Mouse (Mus musculus): ENCODE results near the gene Vps72. TPM values are rescaled to one million over a fixed set of nuclear protein-coding genes. Genes with fewer than 3 reads are reported as not detected.

Vps72 gene
- total RNA-seq, 2 experiments from 2014 or later, result 36.1 to 37.3 TPM

DNA sequence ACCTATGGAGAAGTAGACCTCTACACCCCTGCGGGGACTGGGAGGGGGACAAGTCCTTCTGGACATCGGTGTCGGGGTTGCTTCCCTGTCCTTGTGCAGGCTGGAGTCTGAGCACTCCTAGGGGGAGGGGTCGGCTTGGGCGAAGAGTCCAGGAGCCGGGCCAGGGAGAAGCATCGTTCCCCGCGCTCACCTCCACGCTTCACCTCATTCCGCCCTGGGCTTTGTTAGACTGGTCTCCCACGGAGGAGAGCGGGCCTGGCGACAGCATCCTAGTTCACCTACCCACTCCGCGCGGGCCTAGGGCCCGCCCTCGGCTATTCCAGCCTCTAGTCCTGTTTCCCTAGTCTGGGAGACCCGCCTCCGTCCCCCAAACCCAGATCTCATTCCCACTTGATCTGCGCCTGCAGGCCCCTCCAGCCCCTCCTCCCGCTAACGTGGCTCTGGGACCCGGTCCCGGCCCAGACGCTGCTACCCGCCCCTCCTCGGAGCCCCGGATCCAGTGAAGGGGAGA lies 50.3 kb downstream of the Vps72 start:
- DNase-seq (ENCODE audit: low spot score in 2 of 2), result no peak
- intact Hi-C loops (cut with DNase I), result loop anchor here (5.0 kb wide), 1 partner anchor 56 kb away; the partner anchor contains the start of gene Gabpb2

DNA sequence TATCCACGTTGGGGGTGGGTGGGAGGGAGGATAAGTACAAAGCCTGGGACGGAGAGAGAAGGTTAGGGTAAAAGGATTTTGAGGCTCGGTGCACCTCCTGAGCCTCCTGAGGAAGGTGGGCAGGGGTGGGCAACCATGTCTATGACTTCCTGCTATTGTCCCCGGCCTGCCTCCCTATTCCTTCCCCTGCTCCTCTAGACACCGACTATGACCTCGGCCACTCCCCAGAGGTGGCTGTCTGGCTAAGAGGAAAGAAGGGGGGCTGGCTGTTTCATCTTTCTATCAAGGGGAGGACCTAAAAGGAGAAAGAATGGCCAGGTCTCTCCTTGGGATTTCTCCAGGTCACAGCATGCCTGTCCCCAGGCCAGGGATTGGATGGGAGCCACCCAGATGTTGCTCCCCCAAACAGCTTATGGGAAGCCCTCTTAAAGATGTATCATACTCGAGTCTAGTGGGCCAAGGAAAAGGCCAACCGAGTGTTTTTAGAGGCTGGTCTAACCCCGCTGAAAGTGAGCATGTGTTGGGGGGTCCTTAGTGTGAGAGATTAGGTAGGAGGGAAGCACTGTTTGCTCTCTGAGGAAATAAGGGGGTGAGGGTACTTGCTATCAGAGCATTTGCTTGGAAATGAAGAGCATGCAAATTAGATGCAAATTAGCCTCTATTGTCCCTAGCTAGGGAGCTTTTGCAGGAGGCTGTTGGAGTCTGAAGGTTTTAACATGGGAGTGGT lies 51.0 kb downstream of the Vps72 start:
- DNase-seq (ENCODE audit: low spot score in 2 of 2), result no peak
- intact Hi-C loops (cut with DNase I), result loop anchor here (5.0 kb wide), 1 partner anchor 56 kb away; the partner anchor contains the start of gene Gabpb2

DNA sequence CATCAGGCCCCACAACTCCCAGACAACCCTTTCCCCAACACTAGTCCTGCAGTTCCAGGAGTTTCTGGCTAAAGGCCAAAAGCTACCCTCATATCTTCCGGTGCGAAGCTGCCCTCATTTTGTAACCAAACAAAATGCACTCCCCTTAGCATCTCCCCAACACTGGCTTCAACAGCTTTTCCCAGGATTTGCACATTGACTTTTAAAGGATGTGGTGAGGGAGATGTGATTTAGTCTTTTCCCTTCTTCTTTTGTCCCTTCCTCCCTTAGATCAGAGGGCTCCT lies 51.5 kb downstream of the Vps72 start:
- no peak for DNase-seq (ENCODE audit: low spot score in 2 of 2)
- intact Hi-C loops (cut with DNase I), result loop anchor here (5.0 kb wide), 1 partner anchor 55 kb away; the partner anchor contains the start of gene Gabpb2

DNA sequence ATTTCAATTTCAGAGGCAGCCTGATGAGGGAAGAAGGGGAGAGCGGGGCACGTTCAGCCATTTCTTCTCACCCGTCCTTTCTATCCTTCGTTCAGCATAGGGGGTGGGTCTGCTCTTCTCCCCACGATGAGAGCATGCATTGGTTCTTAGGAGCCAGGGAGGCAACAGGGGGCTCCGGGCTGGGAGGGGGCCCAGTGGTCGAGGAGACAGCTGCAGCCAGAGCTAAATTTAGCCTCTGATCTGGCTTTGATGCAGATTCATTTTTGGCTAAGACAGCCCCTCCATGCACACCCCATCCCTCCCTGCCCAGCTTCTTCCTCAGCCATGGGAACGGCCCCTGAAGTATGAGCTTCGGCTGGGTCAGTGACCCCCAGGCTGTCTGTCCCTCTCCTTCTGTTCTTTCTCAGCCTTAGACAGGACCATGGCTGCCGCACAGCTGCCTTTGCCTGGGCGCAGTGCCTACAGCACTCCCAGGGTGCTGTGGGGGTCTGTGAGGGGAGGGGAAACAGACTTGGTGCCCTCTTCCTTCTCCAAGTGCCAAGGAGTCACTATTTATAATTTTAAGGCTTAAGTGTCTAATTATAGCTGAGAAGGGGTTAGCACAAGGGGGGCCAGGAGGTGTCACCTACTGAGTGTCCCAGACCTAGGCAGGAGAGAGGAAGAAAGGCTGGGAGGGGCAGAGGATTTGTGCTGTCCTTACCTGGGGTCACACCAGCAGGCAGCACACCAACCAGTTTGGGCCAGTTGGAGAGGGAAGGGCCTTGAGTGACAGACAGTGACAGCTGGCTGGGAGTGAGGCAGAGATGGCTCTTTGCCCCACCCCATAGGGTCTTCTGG lies 52.8 kb downstream of the Vps72 start:
- intact Hi-C loops (cut with DNase I), result loop anchor here (5.0 kb wide), 1 partner anchor 54 kb away; the partner anchor contains the start of gene Gabpb2
- no peak for DNase-seq (ENCODE audit: low spot score in 2 of 2)

DNA sequence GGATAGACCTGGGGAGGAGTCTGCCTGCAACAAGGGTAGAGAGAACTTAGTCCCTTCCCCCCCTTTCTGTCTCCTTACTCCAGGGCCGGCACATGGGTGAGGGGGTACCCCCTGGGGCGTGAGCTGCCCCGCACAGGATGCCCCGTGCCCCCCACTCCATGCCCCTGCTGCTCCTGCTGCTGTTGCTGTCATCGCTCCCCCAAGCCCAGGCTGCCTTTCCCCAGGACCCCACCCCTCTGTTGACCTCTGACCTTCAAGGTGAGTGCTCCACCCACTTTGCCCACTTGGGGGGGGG lies 53.4 kb downstream of the Vps72 start:
- DNase-seq (ENCODE audit: low spot score in 2 of 2), result no peak
- intact Hi-C loops (cut with DNase I), result loop anchor here (5.0 kb wide), 1 partner anchor 53 kb away; the partner anchor contains the start of gene Gabpb2

DNA sequence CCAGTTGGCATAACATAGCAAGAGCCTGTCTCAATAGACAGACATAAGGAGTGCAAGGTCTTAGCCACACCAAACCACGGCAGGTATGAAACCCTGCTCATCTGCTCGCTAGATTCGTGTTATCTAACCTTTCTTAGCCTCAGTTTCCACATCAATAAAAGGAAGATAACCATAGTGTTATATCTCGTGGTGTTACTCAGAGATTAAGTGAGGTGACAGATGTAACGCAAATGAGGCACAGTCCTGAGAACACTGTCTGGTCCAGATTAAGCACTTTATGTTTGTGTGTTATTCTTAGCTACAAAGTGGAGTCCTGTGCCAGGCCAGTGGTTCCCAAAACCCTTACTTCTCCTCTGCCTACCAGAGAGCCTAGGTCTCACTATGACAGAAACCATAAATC lies 54.0 kb downstream of the Vps72 start:
- DNase-seq (ENCODE audit: low spot score in 2 of 2), result no peak
- intact Hi-C loops (cut with DNase I), result loop anchor here (5.0 kb wide), 1 partner anchor 52 kb away; the partner anchor contains the start of gene Gabpb2

DNA sequence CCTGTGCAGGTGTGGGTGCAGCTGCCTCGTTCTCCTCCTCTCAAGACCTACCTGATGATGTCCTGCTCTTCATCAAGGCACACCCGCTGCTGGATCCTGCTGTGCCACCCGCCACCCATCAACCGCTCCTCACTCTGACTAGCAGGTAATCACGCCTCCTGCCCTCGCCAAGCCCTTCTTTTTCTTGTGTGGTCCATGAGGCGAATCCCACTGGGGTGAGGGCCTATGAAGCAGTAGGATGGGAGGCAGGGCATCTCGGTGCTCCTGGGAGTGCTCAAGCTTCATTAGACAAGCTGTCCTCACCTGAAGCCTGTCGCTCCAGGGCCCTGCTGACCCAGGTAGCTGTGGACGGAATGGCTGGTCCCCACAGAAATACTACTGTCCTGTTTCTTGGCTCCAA lies 59.2 kb downstream of the Vps72 start:
- intact Hi-C loops (cut with DNase I), result no loop called here
- DNase-seq (ENCODE audit: low spot score in 2 of 2), result no peak

DNA sequence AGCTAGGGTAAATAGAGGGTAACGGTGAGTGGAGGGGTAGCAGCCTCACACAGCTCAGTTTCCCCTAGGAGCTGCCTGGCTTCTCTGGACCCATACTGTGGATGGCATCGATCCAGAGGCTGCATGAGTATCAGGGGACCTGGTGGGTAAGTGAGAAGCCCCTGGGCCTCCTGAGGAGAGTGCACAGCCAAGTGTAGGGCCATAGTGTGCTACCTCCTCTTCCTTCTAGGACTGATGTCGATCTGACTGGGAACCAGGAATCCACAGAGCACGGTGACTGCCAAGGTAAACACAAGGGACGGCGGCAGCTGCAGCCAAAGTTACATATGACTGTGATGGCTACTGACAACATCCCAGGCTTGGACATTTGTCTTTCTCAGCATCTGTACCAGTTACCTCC lies 60.3 kb downstream of the Vps72 start:
- no peak for DNase-seq (ENCODE audit: low spot score in 2 of 2)
- intact Hi-C loops (cut with DNase I), result no loop called here

Small RNAs within 50 kb of the gene (microRNA-seq; reads per million reads assigned to microRNA genes)
- gene Mir8099-1, result 0 reads per million in 2 experiments

Other genes starting within 250 kb of the Vps72 start
- gene Psmb4, start 224.1 kb upstream of the Vps72 start, total RNA-seq (2021), result 100 to 1,000 TPM; 249 to 266 TPM
- 1 to 10 TPM; 6.1 to 7.5 TPM for gene Selenbp1, start 178.0 kb upstream of the Vps72 start, total RNA-seq (2021)
- gene Rfx5, start 156.9 kb upstream of the Vps72 start, total RNA-seq (2021), result 10 to 100 TPM; 18.5 to 23.1 TPM
- gene Pi4kb, start 136.3 kb upstream of the Vps72 start, total RNA-seq (2021), result 10 to 100 TPM; 49.8 to 52.0 TPM
- 10 to 100 TPM; 21.8 to 22.2 TPM for gene Zfp687, start 95.6 kb upstream of the Vps72 start, total RNA-seq (2021)
- gene Psmd4, start 68.4 kb upstream of the Vps72 start, total RNA-seq (2021), result 100 to 1,000 TPM; 149 to 157 TPM
- gene Pip5k1a, start 4.1 kb upstream of the Vps72 start, total RNA-seq (2021), result 10 to 100 TPM; 37.6 to 45.1 TPM
- gene Tmod4, start 13.5 kb downstream of the Vps72 start, total RNA-seq (2021), result under 1 TPM; 0.29 to 0.32 TPM
- 10 to 100 TPM; 38.8 to 42.8 TPM for gene Scnm1, start 23.0 kb downstream of the Vps72 start, total RNA-seq (2021)
- gene Lysmd1, start 23.1 kb downstream of the Vps72 start, total RNA-seq (2021), result 10 to 100 TPM; 19.2 to 20.7 TPM
- 1 to 10 TPM; 1.8 to 3.1 TPM for gene Tnfaip8l2, start 31.3 kb downstream of the Vps72 start, total RNA-seq (2021)
- gene Sema6c, start 49.4 kb downstream of the Vps72 start, total RNA-seq (2021), result 10 to 100 TPM; 40.3 to 40.5 TPM
- 1 to 10 TPM; 7.5 to 7.8 TPM for gene Gabpb2, start 106.9 kb downstream of the Vps72 start, total RNA-seq (2021)
- gene Cdc42se1, start 117.7 kb downstream of the Vps72 start, total RNA-seq (2021), result 10 to 100 TPM; 67.3 to 71.2 TPM
- gene Mllt11, start 121.1 kb downstream of the Vps72 start, total RNA-seq (2021), result 100 to 1,000 TPM; 468 to 474 TPM
- not detected for gene Gm128, start 130.6 kb downstream of the Vps72 start, total RNA-seq (2021)
- gene Bnipl, start 140.2 kb downstream of the Vps72 start, total RNA-seq (2021), result under 1 TPM in 1 of 2 experiments, not detected in 1; 0.33 TPM
- gene Mindy1, start 170.3 kb downstream of the Vps72 start, total RNA-seq (2021), result 10 to 100 TPM; 23.5 to 25.5 TPM
- 10 to 100 TPM; 31.7 to 32.3 TPM for gene Prune1, start 171.1 kb downstream of the Vps72 start, total RNA-seq (2021)
- gene Anxa9, start 196.2 kb downstream of the Vps72 start, total RNA-seq (2021), result under 1 TPM; 0.64 to 0.89 TPM
- 10 to 100 TPM; 39.1 to 46.8 TPM for gene Cers2, start 203.8 kb downstream of the Vps72 start, total RNA-seq (2021)
- 10 to 100 TPM; 38.1 to 41.5 TPM for gene Setdb1, start 246.2 kb downstream of the Vps72 start, total RNA-seq (2021)